Mouse (Mus musculus) testis, adult 2 months (tissue): Measurements from ENCODE around the gene Prkar1a.

Experiments
- CTCF ChIP-seq: fragments of 200-500 bp; IDR thresholded peaks from 2 replicates; pipeline ENCODE4 v1.5.1; 2012; ENCODE audit warnings: low read depth, mild to moderate bottlenecking, inconsistent platforms, low read length, moderate library complexity; ENCODE audit not compliant: control insufficient read depth, insufficient read depth, insufficient replicate concordance
- POLR2A ChIP-seq: fragments of 200-500 bp; IDR thresholded peaks from 2 replicates; pipeline ENCODE4 v1.6.1; 2012; ENCODE audit warnings: low read depth, mild to moderate bottlenecking, inconsistent platforms, low read length, moderate library complexity; ENCODE audit not compliant: control insufficient read depth

DNA sequence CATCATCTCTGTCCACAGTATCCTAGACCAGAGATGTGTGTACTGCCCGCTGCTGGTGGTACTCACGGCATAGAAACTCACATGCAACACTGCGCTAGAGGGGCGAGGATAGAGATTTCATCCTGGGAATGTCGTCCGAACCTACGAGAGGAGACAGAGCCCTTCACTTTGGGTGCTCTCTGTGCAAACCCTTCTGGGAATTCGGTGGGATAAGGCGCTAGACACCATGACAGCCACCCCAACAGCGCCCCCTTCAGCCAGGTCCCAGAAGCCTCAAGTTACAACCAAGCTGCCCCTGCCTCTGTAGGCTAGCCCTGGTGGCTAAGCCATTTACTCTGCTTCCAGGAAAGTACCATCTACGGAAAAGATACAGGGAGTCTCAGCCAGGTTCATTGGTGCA is 25.3 kb downstream of the Prkar1a start:
- TF ChIP-seq CTCF = peak; percentile 44; the same call in 1 of the 2 replicates
- no peak for TF ChIP-seq POLR2A
